Mouse (Mus musculus) kidney, embryonic 16.5 days (tissue): ENCODE measurements around the gene Mxra7. TPM values are rescaled to one million over a fixed set of nuclear protein-coding genes. Genes with fewer than 3 reads are reported as not detected.
"Not testable (repeated sequence)": the region's sequence is repeated elsewhere in the genome, so short reads cannot be mapped to it uniquely, and the experiment has no call there.

Source experiments
- ATAC-seq: fragments of 200-750 bp; cut with Nextera tagmentation; 2 replicates; pipeline ENCODE4 v1.8.0; 2017; ENCODE audit warnings: moderate TSS enrichment; ENCODE audit not compliant: low FRiP score, low TSS enrichment
- H3K27ac ChIP-seq: fragments of 300-500 bp; sonication (generic); 2 replicates; pipeline ENCODE4 v1.5.1; 2014; ENCODE audit warnings: low read length
- H3K27me3 ChIP-seq: fragments of 300-500 bp; sonication (generic); 2 replicates; pipeline ENCODE4 v1.6.1; 2014; ENCODE audit warnings: low read length, control low read depth, mixed read lengths; ENCODE audit not compliant: insufficient read depth
- H3K36me3 ChIP-seq: fragments of 300-500 bp; sonication (generic); 2 replicates; pipeline ENCODE4 v1.6.1; 2014; ENCODE audit warnings: low read length, control low read depth, mixed read lengths; ENCODE audit not compliant: insufficient read depth
- H3K4me1 ChIP-seq: fragments of 300-500 bp; sonication (generic); 2 replicates; pipeline ENCODE4 v1.6.1; 2014; ENCODE audit warnings: low read length, control low read depth, mixed read lengths; ENCODE audit not compliant: insufficient read depth
- H3K4me2 ChIP-seq: fragments of 300-500 bp; sonication (generic); replicated peaks from 2 replicates; pipeline ENCODE4 v1.6.1; 2014; ENCODE audit warnings: low read depth, low read length
- H3K4me3 ChIP-seq: fragments of 300-500 bp; sonication (generic); 2 replicates; pipeline ENCODE4 v1.5.1; 2014; ENCODE audit warnings: mild to moderate bottlenecking, low read length
- H3K9ac ChIP-seq: fragments of 300-500 bp; sonication (generic); replicated peaks from 2 replicates; pipeline ENCODE4 v1.6.1; 2014; ENCODE audit warnings: low read length
- H3K9me3 ChIP-seq: fragments of 300-500 bp; sonication (generic); 2 replicates; pipeline ENCODE4 v1.6.1; 2016; ENCODE audit warnings: low read length, control low read depth
- WGBS: fragments of 180-500 bp; shearing (Covaris S2); extraction: QIAGEN DNeasy Blood & Tissue Kit; methylation state at CpG from one replicate; pipeline ENCODE4 v1.1.7; 2014; 5-methylcytosine and 5-hydroxymethylcytosine counted together
- polyA plus RNA-seq: library from polyadenylated mRNA; unstranded; fragments of >200 nt; fragmentation: Nextera tagmentation; extraction: Ambion mirVana; gene quantifications from 2 replicates; pipeline ENCODE4 v1.2.1, GENCODE M21; 2015

The Mxra7 gene
- polyA plus RNA-seq, 1 experiment from 2014 or later: 15.6 TPM

DNA sequence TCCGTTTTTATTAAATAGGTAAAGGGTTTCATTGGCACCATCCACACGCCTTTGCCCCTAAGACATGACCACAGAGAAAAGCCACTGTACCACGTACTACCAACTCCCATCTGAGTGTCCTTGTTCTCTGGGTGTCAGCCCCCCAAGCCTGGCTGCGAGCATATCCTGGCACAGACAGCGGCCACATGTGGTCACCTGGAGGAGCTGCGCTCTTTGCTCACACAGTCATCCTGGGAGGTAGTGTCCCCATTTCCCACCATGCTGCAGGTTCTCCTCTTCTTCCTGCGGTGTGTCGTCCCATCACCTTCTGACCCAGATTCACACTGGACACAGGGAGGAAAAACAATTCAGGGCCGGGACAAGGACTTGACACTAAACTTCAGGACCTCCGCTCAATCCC lies 9.6 kb upstream of the Mxra7 start:
- peaks cover 27% of the 10 kb centered on the region for H3K4me1 ChIP-seq
- no peak overlapping the region for H3K27ac ChIP-seq
- no peaks in the 10 kb centered on the region for H3K27me3 ChIP-seq
- ATAC-seq: no peak
- H3K4me3 ChIP-seq: no peak overlapping the region
- H3K9me3 ChIP-seq: no peaks in the 10 kb centered on the region
- H3K36me3 ChIP-seq: peaks cover 65% of the 10 kb centered on the region
- no peak overlapping the region for H3K4me2 ChIP-seq
- no peak overlapping the region for H3K9ac ChIP-seq
- 94% methylated on average over 10 of the region's 10 CpGs for WGBS

GRCm38 (mm10) chr11:116836283-116836682 lies 8.4 kb upstream of the Mxra7 start:
- no peaks in the 10 kb centered on the region for H3K27me3 ChIP-seq
- ATAC-seq: no peak
- no peak overlapping the region for H3K27ac ChIP-seq
- H3K36me3 ChIP-seq: peaks cover 70% of the 10 kb centered on the region
- H3K4me2 ChIP-seq: no peak overlapping the region
- H3K4me1 ChIP-seq: peaks cover 19% of the 10 kb centered on the region
- no peaks in the 10 kb centered on the region for H3K9me3 ChIP-seq
- WGBS: 93% methylated on average over 4 of the region's 4 CpGs
- H3K9ac ChIP-seq: no peak overlapping the region
- H3K4me3 ChIP-seq: no peak overlapping the region

DNA sequence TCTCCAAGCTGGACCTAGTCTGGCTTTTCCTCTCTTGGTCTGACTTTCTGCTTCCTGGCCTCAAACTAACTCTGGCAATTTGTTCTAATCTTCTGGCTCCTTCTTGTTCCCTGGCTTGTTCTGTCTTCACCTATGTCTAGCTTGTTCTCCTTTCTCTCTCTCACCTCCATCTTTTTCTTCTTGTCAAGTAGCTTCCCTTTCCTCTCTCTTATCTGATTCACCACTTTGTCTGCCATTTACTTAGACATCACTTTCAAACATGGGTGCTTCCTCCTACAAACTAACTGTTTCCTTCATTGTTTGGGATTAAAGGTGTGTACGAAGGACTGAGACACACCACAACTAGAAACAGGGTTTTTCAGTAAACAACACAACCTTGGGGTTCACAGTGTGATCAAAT lies 7.1 kb upstream of the Mxra7 start:
- H3K27me3 ChIP-seq: no peaks in the 10 kb centered on the region
- peaks cover 63% of the 10 kb centered on the region for H3K36me3 ChIP-seq
- no peak overlapping the region for H3K4me3 ChIP-seq
- H3K9ac ChIP-seq: no peak overlapping the region
- 89% methylated on average over 1 of the region's 1 CpGs for WGBS
- H3K4me2 ChIP-seq: no peak overlapping the region
- no peak for ATAC-seq
- no peaks in the 10 kb centered on the region for H3K9me3 ChIP-seq
- no peak overlapping the region for H3K27ac ChIP-seq
- peaks cover 5% of the 10 kb centered on the region for H3K4me1 ChIP-seq

- H3K4me1 ChIP-seq: peaks cover 10% of the 10 kb centered on the region
- no peak overlapping the region for H3K4me3 ChIP-seq
- H3K27me3 ChIP-seq: no peaks in the 10 kb centered on the region
- peaks cover 38% of the 10 kb centered on the region for H3K36me3 ChIP-seq
- no peak overlapping the region for H3K4me2 ChIP-seq
- no peaks in the 10 kb centered on the region for H3K9me3 ChIP-seq
- WGBS: 45% methylated on average over 4 of the region's 4 CpGs
- ATAC-seq: no peak
- H3K9ac ChIP-seq: no peak overlapping the region
- no peak overlapping the region for H3K27ac ChIP-seq
These were observed 4.4 kb upstream of the Mxra7 start for GRCm38 (mm10) chr11:116832172-116832685.

DNA sequence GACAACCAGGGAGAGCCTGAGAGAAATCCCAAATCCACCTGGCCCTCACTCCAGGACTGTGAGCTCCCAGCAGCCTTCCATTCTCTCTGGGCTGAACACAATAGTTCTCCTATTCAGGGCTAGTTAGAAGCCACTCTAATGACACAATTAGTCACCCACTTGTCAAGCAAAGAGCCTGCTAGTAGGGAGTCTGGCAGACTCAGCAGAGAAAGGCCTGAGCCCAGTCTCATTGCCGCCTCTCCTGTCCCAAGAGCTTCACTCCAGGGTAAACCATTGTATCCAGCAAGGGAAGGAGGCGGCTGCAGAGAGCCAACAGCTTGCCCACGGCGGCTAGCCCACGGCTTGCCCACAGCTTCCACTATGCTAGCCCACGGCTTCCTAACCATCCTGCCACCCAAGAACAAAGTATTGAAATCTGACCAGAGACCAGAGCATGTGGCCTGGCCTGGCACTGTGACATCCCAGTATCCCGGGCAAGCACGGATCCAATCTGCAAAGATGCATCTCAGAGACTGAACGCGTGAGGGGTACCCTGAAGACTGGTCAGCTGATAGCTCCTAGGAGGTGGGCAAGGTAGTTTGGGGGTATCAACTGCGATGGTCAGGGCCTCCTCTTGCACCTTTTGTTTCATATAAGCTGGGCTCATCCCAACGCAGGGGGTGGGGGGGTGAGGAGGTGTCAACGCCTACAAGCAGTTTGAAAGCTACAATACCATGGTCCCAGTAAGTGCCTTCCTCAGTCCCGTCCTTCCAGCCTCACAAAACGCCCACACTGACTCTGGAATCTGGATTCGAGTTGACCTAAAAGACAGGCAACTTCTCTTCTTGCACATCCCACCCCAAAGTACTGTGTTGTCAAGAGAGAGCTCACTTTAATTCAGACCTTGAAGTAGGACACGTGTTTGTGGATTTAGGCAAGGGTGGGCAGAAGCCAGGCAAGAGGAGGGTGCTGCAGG lies 1.0 kb downstream of the Mxra7 start:
- H3K9me3 ChIP-seq: no peaks in the 10 kb centered on the region
- peaks cover 36% of the 10 kb centered on the region for H3K4me1 ChIP-seq
- peak overlapping the region; percentile 63; the same call in 1 of the 2 replicates for H3K27ac ChIP-seq
- H3K4me3 ChIP-seq: peak overlapping the region; percentile 76
- H3K9ac ChIP-seq: peak overlapping the region; percentile 93
- no peaks in the 10 kb centered on the region for H3K27me3 ChIP-seq
- peak overlapping the region; percentile 94 for H3K4me2 ChIP-seq
- WGBS: 41% methylated on average over 17 of the region's 17 CpGs
- H3K36me3 ChIP-seq: peaks cover 6% of the 10 kb centered on the region; the same call in 1 of the 2 replicates
- peak; percentile 14; the same call in 1 of the 2 replicates for ATAC-seq

- no peak overlapping the region; the same call in 1 of the 2 replicates for H3K4me2 ChIP-seq
These were observed 2.6 kb downstream of the Mxra7 start for GRCm38 (mm10) chr11:116825230-116825629.

DNA sequence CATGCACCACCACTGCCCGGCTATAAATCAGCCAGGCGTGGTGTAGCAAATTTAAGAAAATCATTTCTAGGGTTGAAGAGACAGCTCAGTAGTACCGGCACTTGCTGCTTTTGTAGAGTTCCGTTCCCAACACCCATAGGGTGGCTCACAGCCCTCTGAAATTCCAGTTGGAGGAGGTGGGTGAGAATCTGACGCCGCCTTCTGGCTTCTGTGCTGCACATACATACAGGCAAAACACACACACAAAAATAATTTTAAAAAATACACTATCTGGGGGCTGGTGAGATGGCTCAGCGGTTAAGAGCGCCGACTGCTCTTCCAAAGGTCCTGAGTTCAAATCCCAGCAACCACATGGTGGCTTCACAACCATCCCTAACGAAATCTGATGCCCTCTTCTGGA lies 4.0 kb downstream of the Mxra7 start:
- not testable (repeated sequence) for H3K9ac ChIP-seq, ATAC-seq, H3K9me3 ChIP-seq, H3K4me3 ChIP-seq, H3K27ac ChIP-seq, H3K27me3 ChIP-seq, H3K36me3 ChIP-seq, H3K4me2 ChIP-seq
- H3K4me1 ChIP-seq: peaks cover 47% of the 10 kb centered on the region
- 96% methylated on average over 10 of the region's 10 CpGs for WGBS

More at GRCm38 (mm10) chr11:116825230-116825629, 2.6 kb downstream of the Mxra7 start:
- Histone ChIP-seq H3K9ac (no peak overlapping the region), H3K4me3 (no peak overlapping the region), H3K27ac (0 out of 2 replicates have a peak overlapping the region, but pooled peaks have one; percentile 45), H3K4me1 (peaks cover 47% of the 10 kb centered on the region), H3K27me3 (no peaks in the 10 kb centered on the region), H3K9me3 (no peaks in the 10 kb centered on the region), H3K36me3 (no peaks in the 10 kb centered on the region)
- WGBS: 51% methylated on average over 4 of the region's 5 CpGs
- no peak for ATAC-seq

GRCm38 (mm10) chr11:116823255-116823654 lies 4.6 kb downstream of the Mxra7 start:
- no peak overlapping the region for H3K4me3 ChIP-seq
- no peaks in the 10 kb centered on the region for H3K27me3 ChIP-seq
- WGBS: 100% methylated on average over 2 of the region's 2 CpGs
- H3K36me3 ChIP-seq: no peaks in the 10 kb centered on the region
- H3K9ac ChIP-seq: no peak overlapping the region
- no peak for ATAC-seq
- no peak overlapping the region for H3K4me2 ChIP-seq
- H3K9me3 ChIP-seq: no peaks in the 10 kb centered on the region
- H3K4me1 ChIP-seq: peaks cover 51% of the 10 kb centered on the region
- no peak overlapping the region for H3K27ac ChIP-seq

DNA sequence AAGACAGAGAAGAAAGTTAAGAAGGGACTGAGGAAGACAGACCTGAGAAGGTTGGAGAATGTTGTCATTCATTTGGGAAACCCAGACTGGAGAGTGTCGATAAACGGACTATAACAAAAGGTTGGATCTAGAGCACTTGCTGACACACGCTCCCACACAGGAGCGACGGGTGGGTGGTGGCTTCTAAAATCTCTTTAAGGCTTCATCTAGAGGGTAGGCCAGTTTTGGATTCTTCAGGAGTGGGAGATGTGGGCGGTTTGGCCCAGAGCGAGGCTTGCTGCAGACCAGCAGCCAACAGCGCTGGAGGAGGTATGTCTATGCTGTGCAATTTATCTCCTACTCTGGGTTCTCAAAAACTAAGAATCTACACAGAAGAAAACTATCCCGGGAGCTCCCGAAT lies 5.2 kb downstream of the Mxra7 start:
- Histone ChIP-seq H3K36me3 (no peaks in the 10 kb centered on the region), H3K9ac (no peak overlapping the region), H3K27me3 (no peaks in the 10 kb centered on the region), H3K4me3 (no peak overlapping the region), H3K4me1 (peaks cover 48% of the 10 kb centered on the region), H3K4me2 (no peak overlapping the region), H3K27ac (no peak overlapping the region), H3K9me3 (no peaks in the 10 kb centered on the region)
- no peak for ATAC-seq
- WGBS: 91% methylated on average over 10 of the region's 10 CpGs

GRCm38 (mm10) chr11:116822215-116822614 lies 5.6 kb downstream of the Mxra7 start:
- Histone ChIP-seq H3K27me3 (no peaks in the 10 kb centered on the region), H3K9me3 (no peaks in the 10 kb centered on the region), H3K36me3 (no peaks in the 10 kb centered on the region), H3K4me1 (peaks cover 45% of the 10 kb centered on the region), H3K9ac (no peak overlapping the region), H3K27ac (no peak overlapping the region), H3K4me2 (no peak overlapping the region), H3K4me3 (no peak overlapping the region)
- no peak for ATAC-seq
- 74% methylated on average over 10 of the region's 10 CpGs for WGBS
